Mouse (Mus musculus): ENCODE results near the gene Sh3tc1. TPM values are rescaled to one million over a fixed set of nuclear protein-coding genes. Genes with fewer than 3 reads are reported as not detected.
A peak's percentile ranks its signal among the peaks of the same experiment; 100 is the strongest.

Sh3tc1 gene
- polyA plus RNA-seq, 1 experiment from 2014 or later, result 16.8 TPM

DNA sequence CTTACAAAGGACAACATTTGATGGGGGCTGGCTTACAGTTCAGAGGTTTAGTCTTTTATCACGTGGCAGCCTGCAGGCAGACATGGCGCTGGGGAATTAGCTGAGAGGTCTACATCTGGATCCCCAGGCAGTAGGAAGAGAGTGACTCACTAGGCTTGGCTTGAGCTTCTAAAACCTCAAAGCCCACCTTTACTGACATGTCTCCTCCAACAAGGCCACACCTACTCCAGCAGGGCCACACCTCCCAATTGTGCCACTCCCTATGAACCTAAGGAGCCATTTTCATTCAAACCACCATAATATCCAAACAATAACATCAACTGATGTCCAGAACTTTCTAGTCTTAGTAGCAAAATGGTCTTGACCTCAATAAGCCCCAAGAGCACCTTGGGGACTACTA is 30.5 kb upstream of the Sh3tc1 start:
- Histone ChIP-seq H3K9me3 (ENCODE audit: control insufficient read depth, low read length) (no peaks in the 10 kb centered on the region), H3K4me2 (ENCODE audit: low read depth, low read length) (no peak overlapping the region), H3K4me3 (ENCODE audit: low read length) (no peak overlapping the region), H3K36me3 (ENCODE audit: control insufficient read depth, insufficient read depth, low read length) (no peaks in the 10 kb centered on the region), H3K9ac (ENCODE audit: low read length) (no peak overlapping the region), H3K27me3 (ENCODE audit: control insufficient read depth, insufficient read depth, low read depth, low read length) (no peaks in the 10 kb centered on the region), H3K4me1 (replicated peaks; ENCODE audit: control insufficient read depth, insufficient read depth, low read length) (no peaks in the 10 kb centered on the region), H3K27ac (ENCODE audit: low read length) (no peak overlapping the region)
- no peak for ATAC-seq (ENCODE audit: low read depth)
- 82% methylated on average over 2 of the region's 2 CpGs for WGBS

DNA sequence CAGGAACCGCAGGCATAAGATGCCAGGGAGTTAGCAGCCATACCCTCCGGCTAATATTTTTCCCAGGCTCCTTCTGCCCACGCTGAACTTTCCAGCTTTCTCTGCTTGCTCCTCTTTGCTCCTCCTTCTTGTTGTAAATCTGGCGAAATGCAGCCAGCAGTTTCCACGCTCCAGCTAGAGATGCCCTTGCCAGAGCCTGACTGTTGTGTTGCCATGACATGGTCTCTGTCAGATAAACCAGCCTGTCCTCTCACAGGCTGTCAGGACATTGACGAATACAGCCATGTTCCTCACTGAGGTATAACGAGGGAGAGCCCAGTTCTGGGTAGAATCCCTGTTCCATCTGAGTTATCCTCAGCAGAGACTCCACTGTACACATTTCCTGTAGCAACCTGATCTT is 29.2 kb upstream of the Sh3tc1 start:
- Histone ChIP-seq H3K27me3 (ENCODE audit: control insufficient read depth, insufficient read depth, low read depth, low read length) (no peaks in the 10 kb centered on the region), H3K27ac (ENCODE audit: low read length) (no peak overlapping the region), H3K4me1 (replicated peaks; ENCODE audit: control insufficient read depth, insufficient read depth, low read length) (no peaks in the 10 kb centered on the region), H3K36me3 (ENCODE audit: control insufficient read depth, insufficient read depth, low read length) (no peaks in the 10 kb centered on the region), H3K9ac (ENCODE audit: low read length) (no peak overlapping the region), H3K4me3 (ENCODE audit: low read length) (no peak overlapping the region), H3K4me2 (ENCODE audit: low read depth, low read length) (no peak overlapping the region), H3K9me3 (ENCODE audit: control insufficient read depth, low read length) (no peaks in the 10 kb centered on the region)
- WGBS, result 82% methylated on average over 7 of the region's 7 CpGs
- no peak for ATAC-seq (ENCODE audit: low read depth)

DNA sequence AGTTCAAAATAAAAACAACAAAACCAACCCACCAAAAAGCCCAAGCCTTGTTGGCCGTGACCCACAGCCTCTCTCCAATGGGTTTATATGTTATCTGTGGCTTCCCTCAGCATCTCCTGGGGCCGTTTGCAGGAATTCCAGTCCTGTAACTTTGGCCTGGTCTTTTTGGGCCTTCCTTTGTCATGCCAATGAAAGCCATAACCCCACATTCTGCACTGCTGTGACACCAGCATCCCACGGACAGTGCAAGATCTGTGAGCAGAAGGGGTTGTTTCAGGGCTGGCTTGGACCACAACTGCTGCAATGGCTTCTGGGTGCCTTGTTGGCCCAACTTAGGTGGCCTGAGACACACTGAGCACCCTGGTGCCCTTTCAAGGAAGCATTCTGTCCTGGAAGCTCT is 28.7 kb upstream of the Sh3tc1 start:
- Histone ChIP-seq H3K9me3 (ENCODE audit: control insufficient read depth, low read length) (no peaks in the 10 kb centered on the region), H3K4me2 (ENCODE audit: low read depth, low read length) (no peak overlapping the region), H3K27me3 (ENCODE audit: control insufficient read depth, insufficient read depth, low read depth, low read length) (no peaks in the 10 kb centered on the region), H3K36me3 (ENCODE audit: control insufficient read depth, insufficient read depth, low read length) (no peaks in the 10 kb centered on the region), H3K4me1 (replicated peaks; ENCODE audit: control insufficient read depth, insufficient read depth, low read length) (no peaks in the 10 kb centered on the region), H3K9ac (ENCODE audit: low read length) (no peak overlapping the region), H3K27ac (ENCODE audit: low read length) (no peak overlapping the region), H3K4me3 (ENCODE audit: low read length) (no peak overlapping the region)
- WGBS, result 60% methylated on average over 3 of the region's 3 CpGs
- no peak for ATAC-seq (ENCODE audit: low read depth)

DNA sequence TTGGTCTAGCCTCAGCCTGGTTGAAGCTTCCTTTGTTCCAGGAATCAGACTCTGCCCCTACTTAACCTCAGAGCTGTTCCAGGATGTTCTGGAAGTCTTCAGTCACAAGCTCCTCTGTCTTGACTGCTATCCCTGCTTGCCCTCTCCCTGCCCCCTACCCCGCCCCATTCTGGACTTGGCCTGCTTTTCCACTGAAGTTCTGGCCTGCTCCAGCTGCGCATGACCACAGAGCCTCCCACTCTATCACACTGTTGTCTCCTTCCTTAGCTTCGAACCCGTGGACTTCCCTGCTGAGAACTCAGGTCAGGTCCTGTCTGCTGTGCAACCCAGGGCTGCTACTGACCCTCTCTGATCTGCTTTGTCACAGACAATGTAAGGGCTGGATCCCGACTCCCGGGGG is 26.1 kb upstream of the Sh3tc1 start:
- Histone ChIP-seq H3K27me3 (ENCODE audit: control insufficient read depth, insufficient read depth, low read depth, low read length) (no peaks in the 10 kb centered on the region), H3K9me3 (ENCODE audit: control insufficient read depth, low read length) (no peaks in the 10 kb centered on the region), H3K4me3 (ENCODE audit: low read length) (no peak overlapping the region), H3K9ac (ENCODE audit: low read length) (no peak overlapping the region), H3K4me2 (ENCODE audit: low read depth, low read length) (no peak overlapping the region), H3K36me3 (ENCODE audit: control insufficient read depth, insufficient read depth, low read length) (no peaks in the 10 kb centered on the region), H3K27ac (ENCODE audit: low read length) (no peak overlapping the region), H3K4me1 (replicated peaks; ENCODE audit: control insufficient read depth, insufficient read depth, low read length) (no peaks in the 10 kb centered on the region)
- no peak for ATAC-seq (ENCODE audit: low read depth)
- 82% methylated on average over 6 of the region's 6 CpGs for WGBS

DNA sequence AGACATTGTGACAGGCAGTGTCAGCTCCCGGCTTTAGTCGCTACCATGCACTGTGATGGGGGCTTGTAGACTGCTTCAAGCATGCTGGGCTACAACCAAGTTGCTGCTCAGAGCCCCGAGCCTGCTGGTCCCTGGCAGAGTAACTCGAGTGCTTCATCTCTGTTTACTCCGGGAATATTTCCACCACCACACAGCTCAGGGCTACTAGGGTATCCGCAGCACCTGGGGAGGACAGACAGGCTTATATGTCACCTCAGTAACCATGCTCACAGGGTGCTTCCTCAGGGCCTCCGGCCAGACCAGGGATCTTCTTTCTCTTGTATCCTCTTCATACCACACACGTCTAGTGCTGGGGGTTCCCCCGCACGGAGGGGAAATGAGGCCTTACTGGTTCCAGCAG is 23.1 kb upstream of the Sh3tc1 start:
- H3K9me3 ChIP-seq (ENCODE audit: control insufficient read depth, low read length), result no peaks in the 10 kb centered on the region
- ATAC-seq (ENCODE audit: low read depth), result no peak
- H3K36me3 ChIP-seq (ENCODE audit: control insufficient read depth, insufficient read depth, low read length), result no peaks in the 10 kb centered on the region
- no peak overlapping the region for H3K9ac ChIP-seq (ENCODE audit: low read length)
- peaks cover 24% of the 10 kb centered on the region for H3K27me3 ChIP-seq (ENCODE audit: control insufficient read depth, insufficient read depth, low read depth, low read length)
- H3K4me1 ChIP-seq (replicated peaks; ENCODE audit: control insufficient read depth, insufficient read depth, low read length), result peaks cover 6% of the 10 kb centered on the region; the same call in 1 of the 2 replicates
- H3K27ac ChIP-seq (ENCODE audit: low read length), result no peak overlapping the region
- WGBS, result 60% methylated on average over 10 of the region's 10 CpGs
- H3K4me2 ChIP-seq (ENCODE audit: low read depth, low read length), result no peak overlapping the region
- H3K4me3 ChIP-seq (ENCODE audit: low read length), result no peak overlapping the region

DNA sequence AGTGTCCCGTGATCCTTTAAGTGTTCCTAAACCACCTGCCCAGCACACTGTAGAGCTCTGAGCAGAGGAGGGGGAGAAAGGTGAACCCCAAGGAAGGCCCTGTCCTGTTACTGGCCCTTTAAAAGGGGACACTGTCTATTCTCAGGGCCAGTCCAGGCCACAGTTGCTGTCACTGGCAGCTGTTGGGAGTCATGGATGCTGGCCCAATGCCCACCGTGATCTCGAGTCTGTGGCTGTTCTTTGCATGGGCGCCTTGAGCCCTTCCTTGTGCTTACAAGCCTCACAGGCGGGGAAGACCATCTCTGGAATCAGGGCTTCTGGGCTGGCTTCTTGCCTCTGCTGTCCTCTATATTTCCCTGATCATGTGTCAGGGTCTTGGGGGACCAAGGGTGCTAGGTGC is 22.6 kb upstream of the Sh3tc1 start:
- H3K4me2 ChIP-seq (ENCODE audit: low read depth, low read length), result no peak overlapping the region
- H3K27ac ChIP-seq (ENCODE audit: low read length), result no peak overlapping the region
- H3K27me3 ChIP-seq (ENCODE audit: control insufficient read depth, insufficient read depth, low read depth, low read length), result peaks cover 25% of the 10 kb centered on the region
- 45% methylated on average over 5 of the region's 5 CpGs for WGBS
- no peak overlapping the region for H3K9ac ChIP-seq (ENCODE audit: low read length)
- H3K36me3 ChIP-seq (ENCODE audit: control insufficient read depth, insufficient read depth, low read length), result no peaks in the 10 kb centered on the region
- no peaks in the 10 kb centered on the region for H3K9me3 ChIP-seq (ENCODE audit: control insufficient read depth, low read length)
- H3K4me1 ChIP-seq (replicated peaks; ENCODE audit: control insufficient read depth, insufficient read depth, low read length), result peaks cover 6% of the 10 kb centered on the region; the same call in 1 of the 2 replicates
- H3K4me3 ChIP-seq (ENCODE audit: low read length), result no peak overlapping the region
- ATAC-seq (ENCODE audit: low read depth), result no peak

DNA sequence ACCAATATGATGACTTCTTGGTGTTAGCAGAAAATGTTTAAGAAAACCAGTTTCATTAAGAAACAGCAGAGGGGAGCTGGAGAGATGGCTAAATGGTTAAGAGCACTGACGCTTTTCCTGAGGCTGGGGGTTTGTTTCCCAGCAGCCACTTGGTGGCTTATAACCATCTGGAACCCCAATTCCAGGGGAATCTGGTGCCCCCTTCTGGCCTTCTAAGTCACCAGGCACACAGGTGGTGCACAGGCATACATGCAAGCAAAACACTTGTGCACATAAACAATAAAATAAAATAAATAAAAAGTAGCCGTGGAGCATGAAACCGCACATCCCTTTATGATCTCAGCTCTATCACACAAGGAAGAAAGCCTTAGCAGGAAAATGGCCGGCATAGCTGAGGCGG is 21.5 kb upstream of the Sh3tc1 start:
- H3K27ac ChIP-seq (ENCODE audit: low read length), result no peak overlapping the region
- H3K4me3 ChIP-seq (ENCODE audit: low read length), result no peak overlapping the region
- no peak for ATAC-seq (ENCODE audit: low read depth)
- H3K36me3 ChIP-seq (ENCODE audit: control insufficient read depth, insufficient read depth, low read length), result no peaks in the 10 kb centered on the region
- H3K4me2 ChIP-seq (ENCODE audit: low read depth, low read length), result no peak overlapping the region
- WGBS, result 67% methylated on average over 5 of the region's 5 CpGs
- H3K27me3 ChIP-seq (ENCODE audit: control insufficient read depth, insufficient read depth, low read depth, low read length), result peaks cover 32% of the 10 kb centered on the region
- H3K4me1 ChIP-seq (replicated peaks; ENCODE audit: control insufficient read depth, insufficient read depth, low read length), result peaks cover 6% of the 10 kb centered on the region; the same call in 1 of the 2 replicates
- H3K9me3 ChIP-seq (ENCODE audit: control insufficient read depth, low read length), result no peaks in the 10 kb centered on the region
- no peak overlapping the region for H3K9ac ChIP-seq (ENCODE audit: low read length)

DNA sequence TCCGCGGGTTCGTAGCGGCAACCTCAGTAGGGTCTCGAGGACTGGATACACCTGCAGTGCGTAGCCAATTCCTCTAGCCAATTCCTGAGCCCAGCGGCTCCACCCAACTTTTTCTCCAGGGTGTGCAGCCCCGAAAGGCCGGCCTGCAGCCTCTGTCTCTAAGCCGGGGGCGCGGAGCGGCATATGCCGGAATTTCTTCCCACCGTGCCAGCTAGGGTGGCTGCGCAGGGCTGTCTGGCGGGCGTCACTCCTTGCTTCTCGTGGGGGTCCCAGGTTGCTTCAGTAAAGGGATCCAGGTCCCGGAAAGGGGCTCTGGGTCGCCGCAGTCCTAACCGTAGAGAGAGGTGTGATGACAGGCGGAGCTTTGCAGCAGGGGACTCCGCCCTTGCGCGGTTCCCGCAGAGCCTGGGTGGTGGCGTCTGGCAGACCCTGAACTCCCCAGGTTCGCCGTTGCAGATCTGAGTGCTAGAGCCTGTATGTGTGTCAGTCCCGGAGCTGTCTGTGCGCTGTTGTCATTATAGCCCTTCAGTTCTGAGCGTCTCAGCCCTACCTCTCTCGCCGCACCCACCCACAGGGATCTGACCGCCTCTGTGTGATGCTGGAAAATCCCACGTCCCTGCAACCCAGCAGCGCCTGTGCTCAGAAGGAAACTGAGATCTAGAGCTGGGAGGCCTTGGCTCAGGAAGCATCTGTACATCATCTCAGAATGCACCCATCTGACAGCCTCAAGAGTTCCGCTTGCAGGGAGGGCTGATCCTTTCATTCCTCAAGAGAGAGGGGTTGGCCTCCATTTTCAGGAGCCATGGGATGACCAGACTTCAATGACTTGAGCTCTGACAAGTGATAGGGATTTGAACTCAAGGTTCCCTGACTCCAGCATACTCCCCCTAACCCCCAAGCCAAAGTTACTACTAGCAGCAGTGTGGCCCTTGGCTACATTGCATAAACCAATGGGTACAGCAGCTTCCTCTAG is 18.6 kb upstream of the Sh3tc1 start:
- Histone ChIP-seq H3K4me2 (ENCODE audit: low read depth, low read length) (peak overlapping the region; percentile 100), H3K27me3 (ENCODE audit: control insufficient read depth, insufficient read depth, low read depth, low read length) (peaks cover 33% of the 10 kb centered on the region)
- WGBS, result 1% methylated on average over 40 of the region's 40 CpGs

DNA sequence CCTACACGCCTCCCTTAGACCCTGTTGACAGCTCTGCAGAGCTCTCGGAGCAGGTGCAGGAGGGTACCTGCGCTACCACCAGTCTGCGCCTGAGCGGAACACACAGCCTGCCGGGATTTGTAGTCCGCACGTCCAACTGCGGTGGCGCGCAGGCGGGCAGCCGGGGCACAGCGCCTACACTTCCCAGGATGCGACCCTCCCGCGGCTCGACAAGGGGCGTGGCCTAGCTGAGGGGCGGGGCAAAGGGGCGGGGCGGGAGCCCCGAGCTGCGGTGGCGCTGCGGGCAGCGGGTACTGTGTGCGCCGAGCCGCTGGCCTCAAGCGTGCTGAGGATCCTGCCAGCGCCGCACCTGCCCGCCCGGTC is 17.8 kb upstream of the Sh3tc1 start, which contains the start of gene Ablim2:
TSS of gene Ablim2 (plus strand) at position 242 of the 363 bp plus-strand sequence.
- peaks cover 33% of the 10 kb centered on the region for H3K27me3 ChIP-seq (ENCODE audit: control insufficient read depth, insufficient read depth, low read depth, low read length)

More for the DNA sequence above, 18.6 kb upstream of the Sh3tc1 start:
- peaks cover 6% of the 10 kb centered on the region; the same call in 1 of the 2 replicates for H3K4me1 ChIP-seq (replicated peaks; ENCODE audit: control insufficient read depth, insufficient read depth, low read length)
- peak overlapping the region; percentile 56 for H3K9ac ChIP-seq (ENCODE audit: low read length)
- no peaks in the 10 kb centered on the region for H3K36me3 ChIP-seq (ENCODE audit: control insufficient read depth, insufficient read depth, low read length)
- peak overlapping the region; percentile 64 for H3K4me3 ChIP-seq (ENCODE audit: low read length)
- no peak overlapping the region for H3K27ac ChIP-seq (ENCODE audit: low read length)
- peak; percentile 18 for ATAC-seq (ENCODE audit: low read depth)
- H3K9me3 ChIP-seq (ENCODE audit: control insufficient read depth, low read length), result no peaks in the 10 kb centered on the region

More for the DNA sequence above, 17.8 kb upstream of the Sh3tc1 start, which contains the start of gene Ablim2:
- peak; percentile 97 for ATAC-seq (ENCODE audit: low read depth)
- Histone ChIP-seq H3K9ac (ENCODE audit: low read length) (peak within 1 kb of the TSS; percentile 56), H3K27ac (ENCODE audit: low read length) (no peak within 1 kb of the TSS), H3K4me2 (ENCODE audit: low read depth, low read length) (peak within 1 kb of the TSS; percentile 100), H3K4me3 (ENCODE audit: low read length) (peak within 1 kb of the TSS; percentile 64), H3K9me3 (ENCODE audit: control insufficient read depth, low read length) (no peaks in the 10 kb centered on the region), H3K36me3 (ENCODE audit: control insufficient read depth, insufficient read depth, low read length) (no peaks in the 10 kb centered on the region), H3K4me1 (replicated peaks; ENCODE audit: control insufficient read depth, insufficient read depth, low read length) (peaks cover 6% of the 10 kb centered on the region; the same call in 1 of the 2 replicates)
- under 1% methylated on average over 35 of the region's 35 CpGs for WGBS
